Mouse (Mus musculus): ENCODE measurements around the gene Desi2.
"Not testable (repeated sequence)": the region's sequence is repeated elsewhere in the genome, so short reads cannot be mapped to it uniquely, and the experiment has no call there.

Gene Desi2

DNA sequence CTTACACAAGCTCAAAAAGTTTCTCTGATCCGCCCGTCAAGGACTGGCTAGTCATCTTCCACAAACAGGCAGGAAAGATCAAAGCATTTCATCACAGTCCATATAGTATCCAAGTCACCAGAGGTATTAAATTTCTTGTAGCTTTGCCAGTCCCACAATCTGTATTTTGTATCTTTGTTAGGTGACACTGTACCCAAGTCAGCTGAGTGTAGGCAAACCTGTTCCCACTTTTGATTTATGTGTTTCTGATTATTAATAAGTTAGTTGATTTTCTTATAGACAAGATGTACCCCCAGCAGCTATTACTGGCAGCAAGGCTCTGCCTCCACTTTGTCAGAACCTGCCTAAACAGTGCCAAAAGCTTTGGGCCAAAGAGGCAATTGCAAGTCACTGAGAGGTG lies 71.6 kb downstream of the Desi2 start:
- DNase-seq (ENCODE audit: low spot score in 2 of 2): no peak

DNA sequence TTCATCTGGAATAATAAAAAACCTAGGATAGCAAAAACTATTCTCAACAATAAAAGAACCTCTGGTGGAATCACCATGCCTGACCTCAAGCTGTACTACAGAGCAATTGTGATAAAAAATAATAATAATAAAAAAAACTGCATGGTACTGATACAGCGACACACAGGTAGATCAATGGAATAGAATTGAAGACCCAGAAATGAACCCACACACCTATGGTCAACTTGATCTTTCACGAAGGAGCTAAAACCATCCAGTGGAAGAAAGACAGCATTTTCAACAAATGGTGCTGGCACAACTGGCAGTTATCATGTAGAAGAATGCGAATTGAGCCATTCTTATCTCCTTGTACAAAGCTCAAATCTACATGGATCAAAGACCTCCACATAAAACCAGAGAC lies 78.2 kb downstream of the Desi2 start:
- DNase-seq (ENCODE audit: low spot score in 2 of 2): not testable (repeated sequence)

DNA sequence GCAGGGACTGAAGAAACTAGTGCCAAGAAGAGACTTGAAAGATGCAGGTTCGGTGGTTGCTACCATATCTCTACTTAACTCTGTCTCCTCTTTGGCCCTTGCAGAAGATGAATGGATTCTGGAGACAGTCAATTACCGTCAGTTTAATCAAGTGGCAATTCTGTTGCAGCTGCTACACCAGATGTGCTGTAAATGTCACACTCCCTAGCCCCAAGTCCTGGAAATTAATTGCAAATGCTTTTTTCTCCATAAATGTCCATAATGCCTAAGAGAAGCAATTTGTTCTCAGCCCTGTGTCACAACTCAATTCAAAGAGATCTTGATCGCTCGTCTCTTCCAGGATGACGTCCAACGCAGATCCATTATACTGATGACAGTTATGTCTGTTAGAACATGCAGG lies 83.4 kb downstream of the Desi2 start:
- no peak for DNase-seq (ENCODE audit: low spot score in 2 of 2)

DNA sequence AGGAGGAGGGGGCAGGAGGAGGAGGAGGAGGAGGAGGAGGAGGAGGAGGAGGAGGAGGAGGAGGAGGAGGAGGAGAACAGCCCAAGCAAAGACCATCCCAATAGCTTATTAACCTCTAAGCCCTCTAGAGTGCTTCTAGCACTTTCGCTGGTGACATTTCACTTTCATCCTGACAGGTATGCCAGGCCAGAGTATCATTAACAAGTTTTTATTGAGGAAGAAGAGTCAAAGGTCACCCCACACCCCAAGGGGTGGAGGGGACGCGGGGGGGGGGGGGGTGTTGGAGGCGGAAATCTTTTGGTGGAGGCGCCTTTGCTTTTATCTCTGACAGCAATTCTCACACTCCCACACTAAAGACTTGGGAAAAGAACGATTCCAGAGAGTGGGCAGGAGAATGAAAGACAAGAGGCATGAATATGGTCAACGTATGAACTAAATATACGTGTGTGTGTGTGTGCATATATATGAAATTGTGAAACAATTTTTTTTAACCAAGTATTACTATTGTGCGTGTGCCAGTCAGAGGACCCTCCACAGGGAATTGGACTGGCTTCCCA lies 88.0 kb downstream of the Desi2 start:
- DNase-seq (ENCODE audit: low spot score in 2 of 2): no peak

DNA sequence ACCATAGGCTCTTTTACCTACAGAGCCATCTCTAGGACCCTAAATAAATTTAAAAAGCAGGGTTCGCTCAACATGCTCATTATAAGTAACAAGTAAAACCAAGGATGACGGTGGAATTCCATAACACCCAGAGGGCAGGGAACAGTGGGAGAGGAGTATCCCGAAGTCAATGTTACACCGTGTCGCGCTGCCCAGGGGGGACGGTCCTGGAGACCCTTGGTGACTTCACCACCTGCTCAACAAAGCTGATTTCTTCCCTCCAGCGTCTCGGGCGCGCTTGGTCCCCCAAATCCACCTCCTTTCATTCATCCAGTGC lies 88.5 kb downstream of the Desi2 start:
- no peak for DNase-seq (ENCODE audit: low spot score in 2 of 2)

DNA sequence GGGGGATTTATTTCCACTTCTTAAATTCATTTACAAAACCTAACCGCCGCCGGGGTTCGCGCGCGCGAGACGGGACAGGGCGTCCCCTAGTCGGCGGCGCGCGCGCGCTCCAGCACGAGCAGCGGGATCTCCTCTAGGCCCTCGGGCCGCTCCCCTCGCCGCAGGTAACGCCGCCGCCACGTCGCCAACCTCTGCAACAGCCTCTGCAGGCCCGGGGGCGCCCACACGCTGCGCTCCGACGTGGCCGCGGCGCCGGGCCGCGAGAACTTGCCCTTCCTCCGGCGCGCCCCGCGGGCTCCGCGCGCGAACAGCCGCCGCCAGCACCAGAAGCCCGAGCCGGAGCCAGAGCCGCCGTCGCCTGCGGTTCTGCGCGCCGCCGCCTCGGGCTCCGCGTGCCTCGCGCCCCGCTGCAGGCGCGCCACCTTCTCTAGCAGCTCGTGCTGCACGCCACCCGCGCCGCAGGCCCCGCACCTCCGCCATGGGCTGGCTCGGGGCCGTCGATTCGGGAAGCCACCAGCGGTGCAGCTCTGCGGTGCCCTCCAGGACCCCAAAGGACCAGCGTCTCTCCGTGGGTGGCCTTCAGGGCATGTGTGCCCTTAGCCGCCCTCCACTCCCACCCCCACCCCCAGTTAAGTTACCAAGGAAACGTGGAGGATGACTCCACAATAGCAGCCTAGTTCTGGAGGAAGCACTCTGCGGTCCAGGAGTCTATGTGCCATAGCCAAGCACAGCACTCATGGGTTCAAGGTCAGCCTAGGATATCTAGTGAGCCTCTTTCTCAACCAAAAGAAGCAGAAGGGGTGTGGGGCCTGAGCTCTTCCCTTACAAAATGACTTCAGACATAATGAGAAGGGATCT lies 89.1 kb downstream of the Desi2 start:
- DNase-seq (ENCODE audit: low spot score in 2 of 2): peak; percentile 63 to 73

DNA sequence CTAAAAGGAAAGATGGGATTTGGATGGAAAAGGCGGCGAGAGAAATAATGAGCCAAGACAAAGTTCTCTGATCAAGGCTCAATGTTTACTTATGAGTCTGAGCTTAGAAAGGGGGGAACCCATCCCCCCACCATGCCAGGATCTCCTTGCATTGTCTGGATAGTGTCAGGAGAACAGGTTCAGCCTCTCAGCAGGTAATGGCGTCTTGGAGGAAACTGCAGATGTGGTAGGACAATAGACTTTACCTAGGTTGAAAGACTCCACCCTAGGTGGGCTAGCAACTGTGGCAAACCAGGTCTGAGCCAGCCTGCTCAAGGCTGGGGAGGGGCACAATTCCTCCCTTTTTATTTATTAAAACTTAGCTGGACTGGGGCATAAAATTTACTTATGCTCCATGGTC lies 96.1 kb downstream of the Desi2 start:
- not testable (repeated sequence) for DNase-seq (ENCODE audit: low spot score in 2 of 2)

DNA sequence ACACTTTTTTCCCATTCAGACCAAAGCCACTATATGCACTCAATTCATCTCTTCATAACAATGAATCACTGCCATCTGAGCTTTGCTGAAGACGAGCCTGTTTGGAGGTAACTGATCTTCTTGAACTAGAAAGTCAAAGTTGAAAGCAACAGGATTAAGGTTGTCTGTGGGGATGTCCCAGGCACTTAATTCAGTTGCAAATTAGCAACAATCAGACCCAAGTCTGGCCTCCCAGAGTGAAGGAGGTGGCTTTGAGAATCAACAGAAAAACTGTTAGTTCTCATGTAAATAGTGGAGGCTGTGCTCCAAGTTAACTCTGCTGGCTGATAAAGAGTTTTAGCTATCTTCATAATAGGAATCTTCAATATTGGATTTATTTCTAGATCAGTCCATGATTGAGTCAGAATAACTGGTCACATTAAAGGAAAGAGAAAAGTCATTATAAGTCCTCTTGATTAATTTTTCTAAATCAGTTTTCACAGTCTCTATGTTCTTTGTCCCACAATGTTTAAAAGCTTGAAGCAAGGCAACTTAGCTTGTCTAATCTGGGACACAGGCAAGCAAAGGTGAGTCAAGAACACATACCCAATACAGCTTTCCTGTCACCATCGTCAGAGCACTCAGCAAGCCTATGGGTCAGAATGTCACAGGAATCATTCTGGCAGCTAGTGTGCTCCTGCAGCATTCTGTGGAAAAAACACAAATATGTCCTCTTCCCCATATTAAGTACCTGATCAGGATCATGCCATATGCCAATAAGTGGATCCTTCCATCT lies 96.9 kb downstream of the Desi2 start:
- peak in 1 of 2 experiments; percentile 14 for DNase-seq (ENCODE audit: low spot score in 2 of 2)

DNA sequence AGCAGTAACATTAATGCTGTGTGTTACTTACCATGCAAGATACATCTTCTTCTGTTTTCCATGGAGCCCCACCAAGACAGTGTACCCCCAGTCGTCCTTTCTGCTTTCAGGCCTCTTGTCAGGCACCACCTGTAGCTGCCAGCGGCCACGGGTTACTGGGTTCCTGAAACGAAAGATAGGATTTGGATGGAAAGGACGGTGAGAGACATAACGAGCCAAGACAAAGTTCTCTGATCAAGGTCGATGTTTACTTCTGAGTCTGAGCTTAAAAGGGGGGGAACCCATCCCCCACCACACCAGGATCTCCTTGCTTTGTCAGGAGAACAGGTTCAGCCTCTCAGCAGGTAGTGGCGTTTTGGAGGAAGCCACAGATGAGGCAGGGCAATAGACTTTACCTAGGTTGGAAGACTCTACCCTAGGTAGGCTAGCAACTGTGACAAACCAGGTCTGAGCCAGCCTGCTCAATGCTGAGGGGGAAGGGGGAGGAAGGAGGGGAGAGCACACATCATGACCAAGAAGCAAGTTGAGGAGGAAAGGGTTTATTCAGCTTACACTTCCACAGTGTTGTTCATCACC lies 100.5 kb downstream of the Desi2 start:
- peak in 1 of 2 experiments; percentile 53 for DNase-seq (ENCODE audit: low spot score in 2 of 2)

DNA sequence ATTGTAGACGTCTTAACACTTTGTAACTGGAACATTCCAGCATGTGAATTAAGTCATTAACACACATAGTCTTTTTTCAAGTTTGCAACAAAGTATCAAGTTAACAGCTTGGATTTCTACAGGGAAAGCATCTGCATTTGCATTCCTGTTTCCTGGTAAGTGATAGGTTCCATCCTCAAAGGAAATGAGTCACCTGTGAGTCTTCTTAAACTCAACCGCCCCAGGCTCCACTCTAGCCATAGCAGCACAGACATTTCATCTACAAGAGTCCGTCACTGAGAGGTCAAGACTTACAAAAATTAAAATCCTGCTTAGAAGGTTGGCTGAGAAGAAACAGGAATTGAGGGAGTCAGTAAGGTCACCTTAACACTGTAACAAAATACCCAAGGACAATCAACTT lies 104.5 kb downstream of the Desi2 start:
- DNase-seq (ENCODE audit: low spot score in 2 of 2): no peak

DNA sequence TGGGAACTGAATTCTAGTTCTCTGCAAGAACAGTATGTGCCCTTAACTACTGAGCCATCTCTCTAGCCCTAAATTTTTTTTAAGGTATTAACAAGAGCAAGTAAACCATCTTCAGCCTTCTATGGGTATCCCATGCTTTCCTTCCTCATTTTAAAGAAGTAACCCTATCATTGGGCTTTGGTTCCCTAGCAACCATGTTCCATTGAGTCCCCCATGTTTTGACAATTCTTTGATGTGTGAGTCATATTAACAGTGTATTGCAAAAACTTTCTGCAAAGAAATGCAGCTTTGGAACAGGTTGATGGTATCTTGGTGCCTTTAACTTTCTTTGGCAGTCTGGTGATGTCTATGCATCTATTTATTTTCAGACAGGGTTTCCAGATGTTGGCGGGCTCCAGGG lies 106.8 kb downstream of the Desi2 start:
- DNase-seq (ENCODE audit: low spot score in 2 of 2): no peak

DNA sequence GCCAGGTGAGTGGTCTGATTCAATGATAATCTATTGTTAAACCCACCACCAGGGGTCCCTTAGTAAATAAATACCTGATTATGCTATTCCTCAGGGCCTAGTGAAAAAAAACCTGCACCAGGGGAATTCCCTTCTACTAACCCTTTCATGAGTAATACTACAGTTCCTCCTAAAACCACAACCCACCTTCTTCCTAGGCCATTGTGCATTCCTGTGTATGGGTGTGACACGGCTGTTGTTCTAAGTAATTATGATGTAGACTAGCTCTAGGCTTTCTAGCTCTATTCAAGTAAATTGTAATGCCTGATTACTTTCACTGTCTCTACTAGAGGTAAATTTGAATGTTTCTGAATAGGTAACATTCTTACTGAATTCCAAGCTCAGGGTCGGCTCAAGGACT lies 114.0 kb downstream of the Desi2 start:
- DNase-seq (ENCODE audit: low spot score in 2 of 2): not testable (repeated sequence)

DNA sequence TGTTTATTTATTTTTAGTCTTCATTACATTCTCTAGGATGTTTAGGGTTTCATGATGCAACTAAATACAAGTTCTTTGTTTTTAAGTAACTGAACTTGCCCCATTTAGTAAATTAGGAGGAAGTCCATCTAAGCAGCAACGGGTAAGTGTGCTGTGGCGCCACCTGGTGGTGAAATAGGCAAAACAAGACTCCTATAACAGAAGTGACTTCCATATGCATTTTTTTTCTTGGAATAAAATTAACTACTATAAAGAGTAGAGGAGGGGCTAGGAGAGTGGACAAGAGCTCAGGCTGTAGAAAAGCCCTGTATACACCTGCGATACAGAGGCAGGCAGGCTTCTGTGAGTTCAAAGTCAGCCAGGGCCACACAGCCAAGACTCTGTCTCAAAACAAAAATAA lies 116.2 kb downstream of the Desi2 start:
- DNase-seq (ENCODE audit: low spot score in 2 of 2): peak; percentile 57 to 79

Measured in urinary bladder, postnatal 4 days (tissue).